Mouse (Mus musculus): Measurements from ENCODE around the gene 4921511M17Rik.
"Not testable (repeated sequence)": the region's sequence is repeated elsewhere in the genome, so short reads cannot be mapped to it uniquely, and the experiment has no call there.

The 4921511M17Rik gene

DNA sequence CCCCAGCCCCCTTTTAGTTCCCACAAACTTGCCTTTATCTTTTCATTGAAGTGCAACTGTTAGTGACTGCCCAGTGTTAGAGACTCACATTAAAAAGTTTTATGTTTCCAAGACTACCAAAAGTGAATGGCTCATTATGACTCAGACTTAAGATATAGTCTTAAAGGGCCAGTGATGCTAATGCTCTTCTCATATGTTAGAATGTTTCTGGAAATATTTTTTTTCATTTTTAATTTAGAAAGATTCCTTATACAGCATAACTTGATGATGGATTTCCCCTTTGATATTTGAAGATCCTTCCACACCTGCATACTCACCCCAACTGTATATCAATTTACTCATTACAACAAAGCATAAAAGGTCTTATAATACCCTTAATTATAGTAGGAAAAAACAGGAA is at the start of gene 4921511M17Rik:
4921511M17Rik (minus strand) TSS at position 101 of the 400 bp plus-strand sequence.
- DNase-seq (ENCODE audit: low spot score), result not testable (repeated sequence)

DNA sequence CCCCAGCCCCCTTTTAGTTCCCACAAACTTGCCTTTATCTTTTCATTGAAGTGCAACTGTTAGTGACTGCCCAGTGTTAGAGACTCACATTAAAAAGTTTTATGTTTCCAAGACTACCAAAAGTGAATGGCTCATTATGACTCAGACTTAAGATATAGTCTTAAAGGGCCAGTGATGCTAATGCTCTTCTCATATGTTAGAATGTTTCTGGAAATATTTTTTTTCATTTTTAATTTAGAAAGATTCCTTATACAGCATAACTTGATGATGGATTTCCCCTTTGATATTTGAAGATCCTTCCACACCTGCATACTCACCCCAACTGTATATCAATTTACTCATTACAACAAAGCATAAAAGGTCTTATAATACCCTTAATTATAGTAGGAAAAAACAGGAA is 21.3 kb upstream of the 4921511M17Rik start, which contains the start of gene Gm10057:
Gm10057 (minus strand) TSS at position 101 of the 400 bp plus-strand sequence.
- not testable (repeated sequence) for DNase-seq (ENCODE audit: low spot score)

DNA sequence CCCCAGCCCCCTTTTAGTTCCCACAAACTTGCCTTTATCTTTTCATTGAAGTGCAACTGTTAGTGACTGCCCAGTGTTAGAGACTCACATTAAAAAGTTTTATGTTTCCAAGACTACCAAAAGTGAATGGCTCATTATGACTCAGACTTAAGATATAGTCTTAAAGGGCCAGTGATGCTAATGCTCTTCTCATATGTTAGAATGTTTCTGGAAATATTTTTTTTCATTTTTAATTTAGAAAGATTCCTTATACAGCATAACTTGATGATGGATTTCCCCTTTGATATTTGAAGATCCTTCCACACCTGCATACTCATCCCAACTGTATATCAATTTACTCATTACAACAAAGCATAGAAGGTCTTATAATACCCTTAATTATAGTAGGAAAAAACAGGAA is 21.1 kb downstream of the 4921511M17Rik start, which contains the start of gene Samt1:
Samt1 (minus strand) TSS at position 101 of the 400 bp plus-strand sequence.
- DNase-seq (ENCODE audit: low spot score), result not testable (repeated sequence)

DNA sequence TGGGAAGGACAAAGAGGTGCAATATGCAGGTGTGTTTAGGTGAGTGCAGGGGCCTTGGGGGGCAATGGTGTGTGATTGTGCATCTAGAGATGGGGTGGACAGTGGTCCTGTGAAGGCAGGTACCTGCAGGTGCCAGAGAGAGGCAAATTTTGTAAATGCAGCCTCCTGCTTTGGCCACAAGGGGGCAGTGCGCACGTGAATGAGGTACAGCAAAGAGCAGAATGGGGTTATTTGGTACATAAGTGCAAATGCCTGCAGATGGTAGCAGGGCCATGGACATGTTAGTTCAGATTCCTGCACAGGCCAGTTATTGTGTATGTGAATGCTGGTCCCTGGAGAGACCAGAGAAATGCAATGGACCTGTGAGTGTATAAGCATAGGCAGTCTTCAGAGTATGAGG is 56.7 kb downstream of the 4921511M17Rik start:
- DNase-seq (ENCODE audit: low spot score), result not testable (repeated sequence)

DNA sequence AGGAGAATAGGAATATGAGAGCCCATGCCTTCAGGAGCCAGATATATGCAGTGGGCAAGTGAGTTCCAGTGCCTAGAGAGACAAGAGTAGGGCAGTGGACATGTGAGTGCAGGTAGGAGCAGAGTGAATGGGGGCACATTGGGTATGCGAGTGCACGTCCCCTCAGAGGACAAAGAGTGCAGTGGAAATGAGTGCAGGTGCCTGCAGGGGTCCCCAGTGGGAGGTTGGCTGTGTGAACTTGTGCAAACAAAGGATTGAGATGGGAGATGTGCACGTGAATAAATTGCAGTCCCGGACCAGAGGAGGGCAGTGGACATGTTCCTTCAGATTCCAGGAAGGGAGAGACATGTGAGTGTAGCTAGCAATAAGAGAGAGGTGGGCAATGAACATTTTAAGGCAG is 57.2 kb downstream of the 4921511M17Rik start:
- DNase-seq (ENCODE audit: low spot score), result not testable (repeated sequence)

DNA sequence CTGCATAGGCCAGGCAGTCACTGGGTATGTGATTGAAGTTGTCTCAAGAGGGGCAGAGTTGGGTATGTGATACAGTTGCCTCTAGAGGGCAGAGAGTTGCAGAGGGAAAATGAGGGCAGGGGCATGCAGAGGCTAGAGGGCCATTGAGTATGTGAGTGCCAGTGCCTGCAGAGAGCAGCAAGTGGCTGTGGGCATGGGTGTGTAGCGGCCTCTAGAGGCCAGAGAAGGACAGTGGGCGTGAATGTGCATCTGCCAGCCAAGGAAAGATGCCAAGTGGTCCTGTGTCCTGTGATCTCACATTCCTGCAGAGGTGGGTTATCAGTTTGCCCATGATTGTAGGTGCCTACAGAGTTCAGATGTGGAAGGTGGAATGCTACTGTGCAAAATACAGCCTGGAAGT is 59.2 kb downstream of the 4921511M17Rik start:
- DNase-seq (ENCODE audit: low spot score), result no peak
